Mouse (Mus musculus) megakaryocyte, adult 5-6 weeks (primary cell): ENCODE results near the gene Thada. TPM values are rescaled to one million over a fixed set of nuclear protein-coding genes. Genes with fewer than 3 reads are reported as not detected.
A peak's percentile ranks its signal among the peaks of the same experiment; 100 is the strongest.

Experiments used
- ATAC-seq: 2 replicates; pipeline ENCODE4 v1.8.0; 2016; ENCODE audit warnings: mild to moderate bottlenecking, inconsistent platforms; ENCODE audit not compliant: poor library complexity, severe bottlenecking
- total RNA-seq, 2 experiments: library from RNA; stranded (forward) in 1 of 2; stranded (reverse) in 1 of 2; fragments of 153-499, 151-499 nt in 1 of 2; fragments of 221-1000, 200-1000 nt in 1 of 2; gene quantifications; 2 replicates each; pipeline versions ENCODE4 v1.2.3 to v1.2.4; 2015 to 2017

The Thada gene
- total RNA-seq, 2 experiments from 2014 or later: 12.5 to 15.4 TPM

- no peak for ATAC-seq
Measured at GRCm38 (mm10) chr17:84478276-84478675, 12.3 kb upstream of the Thada start.

GRCm38 (mm10) chr17:84477176-84477575 is 11.2 kb upstream of the Thada start:
- peak; percentile 63 for ATAC-seq

- no peak for ATAC-seq
Measured at GRCm38 (mm10) chr17:84474312-84474711, 8.3 kb upstream of the Thada start.

GRCm38 (mm10) chr17:84435012-84435411 is 31.0 kb downstream of the Thada start:
- ATAC-seq: no peak

- no peak for ATAC-seq
Measured at GRCm38 (mm10) chr17:84434233-84434632, 31.8 kb downstream of the Thada start.

- no peak for ATAC-seq
Measured at GRCm38 (mm10) chr17:84431991-84432390, 34.0 kb downstream of the Thada start.

GRCm38 (mm10) chr17:84424258-84424657 is 41.7 kb downstream of the Thada start:
- no peak for ATAC-seq

GRCm38 (mm10) chr17:84422916-84423315 is 43.1 kb downstream of the Thada start:
- no peak for ATAC-seq

- no peak for ATAC-seq
Measured at GRCm38 (mm10) chr17:84422001-84422785, 43.8 kb downstream of the Thada start.

- no peak for ATAC-seq
Measured at GRCm38 (mm10) chr17:84421042-84421441, 45.0 kb downstream of the Thada start.

GRCm38 (mm10) chr17:84420276-84420639 is 45.7 kb downstream of the Thada start:
- no peak for ATAC-seq

GRCm38 (mm10) chr17:84419326-84420275 is 46.4 kb downstream of the Thada start:
- ATAC-seq: peak; percentile 82

GRCm38 (mm10) chr17:84415936-84416335 is 50.1 kb downstream of the Thada start:
- ATAC-seq: no peak

- ATAC-seq: 0 out of 2 replicates have a peak, but pooled peaks have one; percentile 38
Measured at GRCm38 (mm10) chr17:84408731-84409130, 57.3 kb downstream of the Thada start.

- no peak for ATAC-seq
Measured at GRCm38 (mm10) chr17:84405616-84406015, 60.4 kb downstream of the Thada start.

- no peak for ATAC-seq
Measured at GRCm38 (mm10) chr17:84401796-84402195, 64.2 kb downstream of the Thada start.

- no peak for ATAC-seq
Measured at GRCm38 (mm10) chr17:84399431-84399830, 66.6 kb downstream of the Thada start.

- no peak for ATAC-seq
Measured at GRCm38 (mm10) chr17:84390026-84390425, 76.0 kb downstream of the Thada start.

- ATAC-seq: no peak
Measured at GRCm38 (mm10) chr17:84386176-84386575, 79.8 kb downstream of the Thada start.

- peak; percentile 63 for ATAC-seq
Measured at GRCm38 (mm10) chr17:84385696-84386095, 80.3 kb downstream of the Thada start.

- no peak for ATAC-seq
Measured at GRCm38 (mm10) chr17:84384661-84385060, 81.3 kb downstream of the Thada start.

- ATAC-seq: peak; percentile 91
Measured at GRCm38 (mm10) chr17:84380340-84380739, 85.7 kb downstream of the Thada start.
